Mouse (Mus musculus) heart, embryonic 14.5 days (tissue): ENCODE data around the gene Pin4. TPM values are rescaled to one million over a fixed set of nuclear protein-coding genes. Genes with fewer than 3 reads are reported as not detected.

Source experiments
- ATAC-seq: fragments of 200-750 bp; cut with Nextera tagmentation; 2 replicates; pipeline ENCODE4 v1.8.0; 2017; ENCODE audit warnings: low read depth, moderate TSS enrichment; ENCODE audit not compliant: insufficient number of reproducible peaks, insufficient read depth, low FRiP score
- H3K27ac ChIP-seq, 2 experiments: fragments of 200-500 bp in 1 of 2; fragments of 300-500 bp in 1 of 2; sonication (generic) in 1 of 2; replicated peaks in 1 of 2; 2 replicates each; pipeline ENCODE4 v1.5.1; 2012 to 2014; ENCODE audit warnings: low read depth in 2 of 2, low read length in 2 of 2, control low read depth in 1 of 2, mild to moderate bottlenecking in 1 of 2, mixed read lengths in 1 of 2; ENCODE audit not compliant: control insufficient read depth in 1 of 2, insufficient read depth in 1 of 2
- H3K27me3 ChIP-seq: fragments of 300-500 bp; sonication (generic); 2 replicates; pipeline ENCODE4 v1.6.1; 2014; ENCODE audit warnings: mild to moderate bottlenecking, low read length, control low read depth; ENCODE audit not compliant: control insufficient read depth, insufficient read depth
- H3K36me3 ChIP-seq: fragments of 300-500 bp; sonication (generic); 2 replicates; pipeline ENCODE4 v1.6.1; 2014; ENCODE audit warnings: mild to moderate bottlenecking, control low read depth, low read length, mixed read lengths; ENCODE audit not compliant: control insufficient read depth, insufficient read depth
- H3K4me1 ChIP-seq, 2 experiments: fragments of 200-500 bp in 1 of 2; fragments of 300-500 bp in 1 of 2; sonication (generic) in 1 of 2; 2 replicates each; pipeline ENCODE4 v1.6.1; 2012 to 2014; ENCODE audit warnings: low read length in 2 of 2, control low read depth in 1 of 2, mixed read lengths in 1 of 2; ENCODE audit not compliant: control insufficient read depth in 2 of 2, insufficient read depth in 2 of 2
- H3K4me2 ChIP-seq: fragments of 300-500 bp; sonication (generic); 2 replicates; pipeline ENCODE4 v1.6.1; 2014; ENCODE audit warnings: mild to moderate bottlenecking, low read length
- H3K4me3 ChIP-seq, 2 experiments: fragments of 200-500 bp in 1 of 2; fragments of 300-500 bp in 1 of 2; sonication (generic) in 1 of 2; 2 replicates each; pipeline ENCODE4 v1.5.1; 2012 to 2014; ENCODE audit warnings: low read length in 2 of 2, mild to moderate bottlenecking in 2 of 2, control low read depth in 1 of 2, low read depth in 1 of 2, moderate library complexity in 1 of 2; ENCODE audit not compliant: control insufficient read depth in 1 of 2, insufficient read depth in 1 of 2
- H3K9ac ChIP-seq: fragments of 300-500 bp; sonication (generic); 2 replicates; pipeline ENCODE4 v1.6.1; 2014; ENCODE audit warnings: mild to moderate bottlenecking, low read length
- H3K9me3 ChIP-seq: fragments of 300-500 bp; sonication (generic); 2 replicates; pipeline ENCODE4 v1.6.1; 2016; ENCODE audit warnings: low read length, control low read depth; ENCODE audit not compliant: control insufficient read depth
- WGBS: fragments of 180-500 bp; shearing (Covaris S2); extraction: QIAGEN DNeasy Blood & Tissue Kit; methylation state at CpG from one replicate; pipeline ENCODE4 v1.1.7; 2014; 5-methylcytosine and 5-hydroxymethylcytosine counted together
- polyA plus RNA-seq: library from polyadenylated mRNA; unstranded; fragments of >200 nt; fragmentation: Nextera tagmentation; extraction: Ambion mirVana; gene quantifications from 2 replicates; pipeline ENCODE4 v1.2.1, GENCODE M21; 2014

Gene Pin4
- polyA plus RNA-seq, 1 experiment from 2014 or later, result 51.2 TPM

GRCm38 (mm10) chrX:102159778-102160177 is 40.5 kb downstream of the Pin4 start:
- no peaks in the 10 kb centered on the region for H3K9me3 ChIP-seq
- no peaks in the 10 kb centered on the region for H3K27me3 ChIP-seq
- H3K27ac ChIP-seq, result no peak overlapping the region
- ATAC-seq, result no peak
- 68% methylated on average over 2 of the region's 2 CpGs for WGBS
- no peak overlapping the region for H3K4me2 ChIP-seq
- H3K4me1 ChIP-seq, result no peaks in the 10 kb centered on the region
- H3K9ac ChIP-seq, result no peak overlapping the region
- H3K36me3 ChIP-seq, result no peaks in the 10 kb centered on the region
- no peak overlapping the region for H3K4me3 ChIP-seq

GRCm38 (mm10) chrX:102160528-102160927 is 41.3 kb downstream of the Pin4 start:
- WGBS, result 76% methylated on average over 2 of the region's 2 CpGs
- Histone ChIP-seq H3K4me2 (no peak overlapping the region), H3K36me3 (no peaks in the 10 kb centered on the region), H3K27me3 (no peaks in the 10 kb centered on the region), H3K9me3 (no peaks in the 10 kb centered on the region), H3K27ac (no peak overlapping the region), H3K9ac (no peak overlapping the region), H3K4me1 (no peaks in the 10 kb centered on the region), H3K4me3 (no peak overlapping the region)
- no peak for ATAC-seq

- ATAC-seq, result no peak
- Histone ChIP-seq H3K27ac (no peak overlapping the region), H3K4me2 (no peak overlapping the region), H3K36me3 (no peaks in the 10 kb centered on the region), H3K4me3 (no peak overlapping the region), H3K9me3 (no peaks in the 10 kb centered on the region), H3K27me3 (no peaks in the 10 kb centered on the region), H3K9ac (no peak overlapping the region), H3K4me1 (no peaks in the 10 kb centered on the region; a peak in 1 of 4 replicates)
- 33% methylated on average over 2 of the region's 2 CpGs for WGBS
Measured at GRCm38 (mm10) chrX:102163096-102163495, 43.8 kb downstream of the Pin4 start.

- Histone ChIP-seq H3K4me1 (no peaks in the 10 kb centered on the region; a peak in 1 of 4 replicates), H3K27ac (no peak overlapping the region), H3K4me3 (no peak overlapping the region), H3K36me3 (no peaks in the 10 kb centered on the region), H3K27me3 (no peaks in the 10 kb centered on the region), H3K9ac (no peak overlapping the region), H3K4me2 (no peak overlapping the region), H3K9me3 (no peaks in the 10 kb centered on the region)
- no peak for ATAC-seq
- WGBS, result 68% methylated on average over 4 of the region's 4 CpGs
Measured at GRCm38 (mm10) chrX:102163529-102163928, 44.3 kb downstream of the Pin4 start.

- Histone ChIP-seq H3K4me1 (no peaks in the 10 kb centered on the region; a peak in 1 of 4 replicates), H3K9me3 (no peaks in the 10 kb centered on the region), H3K9ac (no peak overlapping the region), H3K4me2 (no peak overlapping the region), H3K27me3 (no peaks in the 10 kb centered on the region), H3K36me3 (no peaks in the 10 kb centered on the region), H3K27ac (no peak overlapping the region; a peak in 1 of 4 replicates), H3K4me3 (no peak overlapping the region)
- 58% methylated on average over 5 of the region's 5 CpGs for WGBS
- no peak for ATAC-seq
Measured at GRCm38 (mm10) chrX:102166521-102166920, 47.3 kb downstream of the Pin4 start.

GRCm38 (mm10) chrX:102166986-102167385 is 47.7 kb downstream of the Pin4 start:
- Histone ChIP-seq H3K27ac (no peak overlapping the region; a peak in 1 of 4 replicates), H3K27me3 (no peaks in the 10 kb centered on the region)

GRCm38 (mm10) chrX:102169724-102170123 is 50.5 kb downstream of the Pin4 start:
- H3K9me3 ChIP-seq, result no peaks in the 10 kb centered on the region
- no peak overlapping the region for H3K9ac ChIP-seq
- no peaks in the 10 kb centered on the region for H3K36me3 ChIP-seq
- H3K4me2 ChIP-seq, result no peak overlapping the region
- H3K4me1 ChIP-seq, result no peaks in the 10 kb centered on the region; a peak in 1 of 4 replicates
- no peak overlapping the region for H3K27ac ChIP-seq
- WGBS, result 58% methylated on average over 1 of the region's 1 CpGs
- ATAC-seq, result no peak
- no peaks in the 10 kb centered on the region for H3K27me3 ChIP-seq
- no peak overlapping the region for H3K4me3 ChIP-seq

More at GRCm38 (mm10) chrX:102166986-102167385, 47.7 kb downstream of the Pin4 start:
- 35% methylated on average over 6 of the region's 6 CpGs for WGBS
- Histone ChIP-seq H3K4me2 (no peak overlapping the region), H3K4me1 (no peaks in the 10 kb centered on the region; a peak in 1 of 4 replicates), H3K4me3 (no peak overlapping the region), H3K9me3 (no peaks in the 10 kb centered on the region), H3K9ac (no peak overlapping the region), H3K36me3 (no peaks in the 10 kb centered on the region)
- ATAC-seq, result no peak

- no peaks in the 10 kb centered on the region for H3K9me3 ChIP-seq
- WGBS, result 48% methylated on average over 3 of the region's 3 CpGs
- no peaks in the 10 kb centered on the region for H3K36me3 ChIP-seq
- no peak for ATAC-seq
- H3K4me3 ChIP-seq, result no peak overlapping the region
- H3K27me3 ChIP-seq, result no peaks in the 10 kb centered on the region
- no peak overlapping the region for H3K27ac ChIP-seq
- H3K4me2 ChIP-seq, result no peak overlapping the region
- H3K4me1 ChIP-seq, result no peaks in the 10 kb centered on the region; a peak in 1 of 4 replicates
- no peak overlapping the region for H3K9ac ChIP-seq
Measured at GRCm38 (mm10) chrX:102170135-102170534, 50.9 kb downstream of the Pin4 start.
